Mouse (Mus musculus): Measurements from ENCODE around the gene Msh3. TPM values are rescaled to one million over a fixed set of nuclear protein-coding genes. Genes with fewer than 3 reads are reported as not detected.

The Msh3 gene
- total RNA-seq, 2 experiments from 2014 or later: 11.9 to 13.5 TPM

Other genes with a start within 250 kb of the Msh3 start
- gene Rasgrf2, start 223.3 kb downstream of the Msh3 start, total RNA-seq (2021): 1 to 10 TPM; 2.5 to 2.6 TPM
- not detected for gene Gm20379, start 49.0 kb downstream of the Msh3 start, total RNA-seq (2021)
- gene Dhfr, start 277 bp downstream of the Msh3 start, total RNA-seq (2021): 1 to 10 TPM; 2.9 to 3.4 TPM
- gene Ankrd34b, start 70.9 kb upstream of the Msh3 start, total RNA-seq (2021): not detected
- gene Fam151b, start 129.0 kb upstream of the Msh3 start, total RNA-seq (2021): 1 to 10 TPM; 3.0 to 3.7 TPM
- gene Zfyve16, start 175.9 kb upstream of the Msh3 start, total RNA-seq (2021): 10 to 100 TPM; 17.5 to 20.2 TPM
- gene Spz1, start 221.2 kb upstream of the Msh3 start, total RNA-seq (2021): not detected